Mouse (Mus musculus) embryonic facial prominence, embryonic 11.5 days (tissue): ENCODE results near the gene Klhdc8b. TPM values are rescaled to one million over a fixed set of nuclear protein-coding genes. Genes with fewer than 3 reads are reported as not detected.

Experiments used
- ATAC-seq: fragments of 200-750 bp; cut with Nextera tagmentation; replicated peaks from 2 replicates; pipeline ENCODE4 v1.8.0; 2017; ENCODE audit warnings: low read depth; ENCODE audit not compliant: insufficient number of reproducible peaks, low FRiP score, low TSS enrichment
- DNase-seq: peaks from one replicate; pipeline ENCODE4 v3.0.0-alpha.2; 2015; ENCODE audit warnings: low spot score
- H3K27ac ChIP-seq: fragments of 300-500 bp; sonication (generic); replicated peaks from 2 replicates; pipeline ENCODE4 v1.5.1; 2014; ENCODE audit warnings: mild to moderate bottlenecking, low read depth, low read length, control low read depth
- H3K27me3 ChIP-seq: fragments of 300-500 bp; sonication (generic); 2 replicates; pipeline ENCODE4 v1.6.1; 2014; ENCODE audit warnings: mild to moderate bottlenecking, low read length, moderate library complexity, mixed read lengths; ENCODE audit not compliant: control insufficient read depth, insufficient read depth
- H3K36me3 ChIP-seq: fragments of 300-500 bp; sonication (generic); replicated peaks from 2 replicates; pipeline ENCODE4 v1.6.1; 2014; ENCODE audit warnings: low read depth, mild to moderate bottlenecking, low read length, moderate library complexity, mixed read lengths; ENCODE audit not compliant: control insufficient read depth, insufficient read depth
- H3K4me1 ChIP-seq: fragments of 300-500 bp; sonication (generic); 2 replicates; pipeline ENCODE4 v1.6.1; 2014; ENCODE audit warnings: low read length, mixed read lengths; ENCODE audit not compliant: control insufficient read depth, insufficient read depth
- H3K4me2 ChIP-seq: fragments of 300-500 bp; sonication (generic); 2 replicates; pipeline ENCODE4 v1.6.1; 2014; ENCODE audit warnings: low read depth, mild to moderate bottlenecking, control low read depth, low read length, moderate library complexity
- H3K4me3 ChIP-seq: fragments of 300-500 bp; sonication (generic); 2 replicates; pipeline ENCODE4 v1.5.1; 2014; ENCODE audit warnings: low read depth, low read length, control low read depth
- H3K9ac ChIP-seq: fragments of 300-500 bp; sonication (generic); replicated peaks from 2 replicates; pipeline ENCODE4 v1.6.1; 2014; ENCODE audit warnings: mild to moderate bottlenecking, control low read depth, low read length
- H3K9me3 ChIP-seq: fragments of 300-500 bp; sonication (generic); replicated peaks from 2 replicates; pipeline ENCODE4 v1.6.1; 2016; ENCODE audit warnings: mild to moderate bottlenecking, low read length, inconsistent platforms, mixed read lengths; ENCODE audit not compliant: control insufficient read depth
- WGBS: fragments of 180-500 bp; shearing (Covaris S2); extraction: QIAGEN DNeasy Blood & Tissue Kit; methylation state at CpG from one replicate; pipeline ENCODE4 v1.1.7; 2014; 5-methylcytosine and 5-hydroxymethylcytosine counted together
- polyA plus RNA-seq: library from polyadenylated mRNA; unstranded; fragments of >200 nt; fragmentation: Nextera tagmentation; extraction: Ambion mirVana; gene quantifications from 2 replicates; pipeline ENCODE4 v1.2.1, GENCODE M21; 2014

Klhdc8b gene
- polyA plus RNA-seq, 1 experiment from 2014 or later = 19.0 TPM

DNA sequence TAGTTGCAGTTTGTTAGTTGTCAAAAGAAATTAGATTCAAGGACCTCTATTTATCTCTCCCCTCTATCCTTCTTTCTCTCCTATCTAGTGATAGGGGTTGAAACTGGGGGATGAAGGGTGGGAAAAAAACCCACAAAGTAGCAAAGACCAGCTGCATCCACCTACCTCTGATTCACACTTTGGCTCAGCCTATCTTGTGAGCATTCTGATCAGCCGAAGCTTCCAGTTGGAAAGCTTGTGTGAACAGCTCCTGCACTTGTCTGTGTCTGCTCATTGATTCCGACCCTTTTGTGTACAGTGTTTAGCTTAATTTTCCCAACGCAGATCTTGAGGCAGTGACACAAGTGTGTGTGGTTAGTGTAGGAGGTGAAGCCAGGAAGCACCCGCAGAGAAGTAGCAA is 7.9 kb downstream of the Klhdc8b start:
- Histone ChIP-seq H3K4me2 (no peak overlapping the region; the same call in 1 of the 2 replicates), H3K4me1 (peaks cover 9% of the 10 kb centered on the region; the same call in 1 of the 2 replicates), H3K9ac (no peak overlapping the region), H3K9me3 (no peaks in the 10 kb centered on the region), H3K4me3 (no peak overlapping the region), H3K27ac (no peak overlapping the region), H3K27me3 (no peaks in the 10 kb centered on the region), H3K36me3 (no peaks in the 10 kb centered on the region)
- WGBS = 79% methylated on average over 4 of the region's 4 CpGs
- no peak for ATAC-seq
- DNase-seq = no peak

DNA sequence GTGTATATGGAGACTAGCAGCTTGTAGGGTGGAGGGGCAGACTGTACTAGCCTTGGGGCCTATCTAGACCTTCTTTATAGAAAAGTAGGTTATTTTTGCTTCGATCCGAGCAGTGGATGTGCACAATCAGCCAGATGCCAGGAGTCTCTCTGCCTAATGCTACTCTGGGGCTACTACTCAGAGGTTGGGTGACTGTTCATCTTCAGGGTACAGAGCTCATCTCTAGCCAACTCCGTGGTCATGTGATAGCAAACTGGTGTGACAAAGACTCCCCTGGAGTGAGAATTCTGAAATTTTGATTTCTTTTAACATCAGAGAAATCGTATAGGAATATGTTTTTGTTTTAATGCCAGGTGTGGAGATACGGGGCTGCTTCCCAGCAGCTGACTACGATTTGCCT is 8.5 kb downstream of the Klhdc8b start:
- DNase-seq (no peak), ATAC-seq (no peak; the same call in 1 of the 2 replicates)
- Histone ChIP-seq H3K27ac (peak overlapping the region; percentile 41; the same call in 1 of the 2 replicates), H3K27me3 (no peaks in the 10 kb centered on the region), H3K4me1 (peaks cover 9% of the 10 kb centered on the region; the same call in 1 of the 2 replicates), H3K4me2 (peak overlapping the region; percentile 83), H3K9ac (peak overlapping the region; percentile 64), H3K4me3 (peak overlapping the region; percentile 52), H3K36me3 (no peaks in the 10 kb centered on the region), H3K9me3 (no peaks in the 10 kb centered on the region)
- 47% methylated on average over 6 of the region's 6 CpGs for WGBS

GRCm38 (mm10) chr9:108452291-108452906 is 9.0 kb downstream of the Klhdc8b start:
- Histone ChIP-seq H3K4me3 (peak overlapping the region; percentile 52), H3K9ac (peak overlapping the region; percentile 64), H3K4me2 (peak overlapping the region; percentile 83), H3K4me1 (peaks cover 9% of the 10 kb centered on the region; the same call in 1 of the 2 replicates), H3K27me3 (no peaks in the 10 kb centered on the region), H3K27ac (peak overlapping the region; percentile 41), H3K9me3 (no peaks in the 10 kb centered on the region), H3K36me3 (no peaks in the 10 kb centered on the region)
- WGBS = under 1% methylated on average over 40 of the region's 40 CpGs
- DNase-seq (peak; percentile 95), ATAC-seq (peak; percentile 81)

- Histone ChIP-seq H3K9ac (peak overlapping the region; percentile 64), H3K27ac (no peak overlapping the region), H3K4me3 (peak overlapping the region; percentile 52), H3K36me3 (no peaks in the 10 kb centered on the region), H3K4me1 (peaks cover 9% of the 10 kb centered on the region; the same call in 1 of the 2 replicates), H3K27me3 (no peaks in the 10 kb centered on the region), H3K4me2 (peak overlapping the region; percentile 83), H3K9me3 (no peaks in the 10 kb centered on the region)
- 52% methylated on average over 6 of the region's 6 CpGs for WGBS
- DNase-seq = no peak
- ATAC-seq = no peak
Measured at GRCm38 (mm10) chr9:108451519-108452160, 9.7 kb downstream of the Klhdc8b start.

- no peak for ATAC-seq
- 93% methylated on average over 6 of the region's 6 CpGs for WGBS
Measured at GRCm38 (mm10) chr9:108451170-108451493, 10.2 kb downstream of the Klhdc8b start.

GRCm38 (mm10) chr9:108450292-108451169 is 10.8 kb downstream of the Klhdc8b start:
- Histone ChIP-seq H3K4me2 (peak overlapping the region; percentile 17), H3K9me3 (no peaks in the 10 kb centered on the region), H3K4me1 (peaks cover 9% of the 10 kb centered on the region; the same call in 1 of the 2 replicates), H3K27me3 (no peaks in the 10 kb centered on the region), H3K36me3 (no peaks in the 10 kb centered on the region), H3K9ac (0 out of 2 replicates have a peak overlapping the region, but pooled peaks have one; percentile 18), H3K4me3 (0 out of 2 replicates have a peak overlapping the region, but pooled peaks have one; percentile 1), H3K27ac (peak overlapping the region; percentile 58)
- 73% methylated on average over 21 of the region's 21 CpGs for WGBS
- DNase-seq (peak; percentile 64), ATAC-seq (peak; percentile 45)

More at GRCm38 (mm10) chr9:108451170-108451493, 10.2 kb downstream of the Klhdc8b start:
- Histone ChIP-seq H3K27ac (peak overlapping the region; percentile 58; the same call in 1 of the 2 replicates), H3K4me1 (peaks cover 9% of the 10 kb centered on the region; the same call in 1 of the 2 replicates), H3K4me3 (0 out of 2 replicates have a peak overlapping the region, but pooled peaks have one; percentile 1), H3K36me3 (no peaks in the 10 kb centered on the region), H3K27me3 (no peaks in the 10 kb centered on the region), H3K4me2 (peak overlapping the region; percentile 17), H3K9ac (no peak overlapping the region), H3K9me3 (no peaks in the 10 kb centered on the region)
- no peak for DNase-seq

DNA sequence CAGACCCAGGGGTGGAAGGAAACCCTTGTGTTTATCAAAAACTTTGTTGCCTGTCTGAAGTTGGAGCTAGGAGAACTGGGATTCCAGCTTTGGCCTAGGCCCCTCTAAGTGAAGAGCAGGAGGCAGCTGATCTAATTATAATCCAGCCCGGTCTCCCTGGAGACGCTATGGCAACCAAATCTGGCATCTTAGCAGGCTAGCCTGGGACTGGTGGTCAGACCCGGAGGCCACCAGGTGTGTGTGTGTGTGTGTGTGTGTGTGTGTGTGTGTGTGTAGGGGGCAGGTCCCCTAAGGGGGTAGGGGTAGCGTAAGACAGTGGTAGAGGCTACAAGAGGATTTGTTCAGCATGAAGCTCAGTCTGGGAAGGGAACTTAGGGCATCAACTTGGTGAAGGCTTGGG is 11.5 kb downstream of the Klhdc8b start:
- peak overlapping the region; percentile 1; the same call in 1 of the 2 replicates for H3K9ac ChIP-seq
- WGBS = 39% methylated on average over 4 of the region's 4 CpGs

More for the DNA sequence above, 11.5 kb downstream of the Klhdc8b start:
- H3K9me3 ChIP-seq = no peaks in the 10 kb centered on the region
- ATAC-seq (peak; percentile 42), DNase-seq (peak; percentile 84)
- no peak overlapping the region for H3K27ac ChIP-seq
- 0 out of 2 replicates have a peak overlapping the region, but pooled peaks have one; percentile 16 for H3K4me2 ChIP-seq
- no peaks in the 10 kb centered on the region for H3K27me3 ChIP-seq
- no peak overlapping the region for H3K4me3 ChIP-seq
- H3K36me3 ChIP-seq = no peaks in the 10 kb centered on the region
- peaks cover 9% of the 10 kb centered on the region; the same call in 1 of the 2 replicates for H3K4me1 ChIP-seq
